8 mouse cellular contexts compared by ENCODE assay signal in genomic region chr6:124716864-124717490, GRCm38 (mm10). TPM values are rescaled to one million over a fixed set of nuclear protein-coding genes. Genes with fewer than 3 reads are reported as not detected.
A peak's percentile ranks its signal among the peaks of the same experiment; 100 is the strongest.
DNase-seq lines count a peak whose midpoint lies in the region; ATAC-seq lines count a peak whose summit lies in the region.

No protein-coding gene starts in this region.

- H3K36me3 ChIP-seq in hindbrain, embryonic 10.5 days: peaks cover 48% of the 10 kb centered on the region
- peaks cover 46% of the 10 kb centered on the region for H3K36me3 ChIP-seq in hindbrain, embryonic 13.5 days
- H3K36me3 ChIP-seq in embryonic facial prominence, embryonic 15.5 days: peaks cover 34% of the 10 kb centered on the region
- H3K36me3 ChIP-seq in limb, embryonic 10.5 days: peaks cover 48% of the 10 kb centered on the region

- H3K9me3 ChIP-seq in hindbrain, embryonic 10.5 days: no peaks in the 10 kb centered on the region
- no peaks in the 10 kb centered on the region for H3K9me3 ChIP-seq in hindbrain, embryonic 13.5 days
- no peaks in the 10 kb centered on the region for H3K9me3 ChIP-seq in embryonic facial prominence, embryonic 15.5 days (replicated peaks)
- no peaks in the 10 kb centered on the region for H3K9me3 ChIP-seq in limb, embryonic 10.5 days (replicated peaks)

- H3K4me1 ChIP-seq in hindbrain, embryonic 10.5 days (replicated peaks): peaks cover 40% of the 10 kb centered on the region
- peaks cover 16% of the 10 kb centered on the region for H3K4me1 ChIP-seq in hindbrain, embryonic 13.5 days (replicated peaks)
- peaks cover 25% of the 10 kb centered on the region for H3K4me1 ChIP-seq in embryonic facial prominence, embryonic 15.5 days
- peaks cover 37% of the 10 kb centered on the region for H3K4me1 ChIP-seq in limb, embryonic 10.5 days

- H3K9ac ChIP-seq in hindbrain, embryonic 13.5 days: no peak overlapping the region
- no peak overlapping the region for H3K9ac ChIP-seq in embryonic facial prominence, embryonic 15.5 days

- H3K27me3 ChIP-seq in hindbrain, embryonic 10.5 days (ENCODE audit: insufficient read depth, poor library complexity, severe bottlenecking): no peaks in the 10 kb centered on the region
- no peaks in the 10 kb centered on the region for H3K27me3 ChIP-seq in hindbrain, embryonic 13.5 days
- no peaks in the 10 kb centered on the region for H3K27me3 ChIP-seq in embryonic facial prominence, embryonic 15.5 days
- no peaks in the 10 kb centered on the region for H3K27me3 ChIP-seq in limb, embryonic 10.5 days (ENCODE audit: low read depth, poor library complexity, severe bottlenecking)

- peak; percentile 65 for DNase-seq in hindbrain, embryonic 10.5 days (ENCODE audit: low spot score)
- peak; percentile 71 for DNase-seq in R1 (ENCODE audit: low read depth, low spot score)
- peak; percentile 67 for DNase-seq in limb, embryonic 10.5 days (ENCODE audit: low spot score)
- peak; percentile 80 for DNase-seq in naive thymus-derived CD4-positive, alpha-beta T cell, adult 2 months (ENCODE audit: low read depth)
- DNase-seq in layer of hippocampus, postnatal 10 days (ENCODE audit: low spot score in 2 of 2): no peak
- DNase-seq in right cerebral cortex, postnatal 36 days (ENCODE audit: low spot score in 2 of 2): no peak

- no peak overlapping the region for H3K4me2 ChIP-seq in hindbrain, embryonic 13.5 days
- H3K4me2 ChIP-seq in embryonic facial prominence, embryonic 15.5 days (replicated peaks): peak overlapping the region; percentile 38; the same call in 1 of the 2 replicates

- H3K4me3 ChIP-seq in hindbrain, embryonic 10.5 days: no peak overlapping the region; the same call in 1 of the 2 replicates
- no peak overlapping the region for H3K4me3 ChIP-seq in hindbrain, embryonic 13.5 days
- H3K4me3 ChIP-seq in embryonic facial prominence, embryonic 15.5 days (replicated peaks): peak overlapping the region; percentile 42
- H3K4me3 ChIP-seq in limb, embryonic 10.5 days: no peak overlapping the region

- no peak overlapping the region; the same call in 1 of the 2 replicates for H3K27ac ChIP-seq in hindbrain, embryonic 10.5 days
- H3K27ac ChIP-seq in hindbrain, embryonic 13.5 days: no peak overlapping the region
- peak overlapping the region; percentile 78; the same call in 1 of the 2 replicates for H3K27ac ChIP-seq in embryonic facial prominence, embryonic 15.5 days (replicated peaks)
- no peak overlapping the region for H3K27ac ChIP-seq in limb, embryonic 10.5 days

- WGBS in hindbrain, embryonic 10.5 days: 69% methylated on average over 20 of the region's 20 CpGs
- WGBS in hindbrain, embryonic 13.5 days: 72% methylated on average over 20 of the region's 20 CpGs
- WGBS in embryonic facial prominence, embryonic 15.5 days: 57% methylated on average over 20 of the region's 20 CpGs
- WGBS in limb, embryonic 10.5 days: 76% methylated on average over 20 of the region's 20 CpGs

- ATAC-seq in hindbrain, embryonic 13.5 days (ENCODE audit: low FRiP score): no peak
- no peak for ATAC-seq in embryonic facial prominence, embryonic 15.5 days (ENCODE audit: insufficient number of reproducible peaks, low FRiP score, low TSS enrichment, low read depth)

RNA-seq across cellular contexts. Expression of gene Phb2, which starts 4.8 kb away (rescaled TPM):
- 410 and 445 TPM in 2 replicates for polyA plus RNA-seq in hindbrain, embryonic 10.5 days (2016; fragmentation: Nextera tagmentation; extraction: Ambion mirVana)
- 254 and 257 TPM in 2 replicates for polyA plus RNA-seq in hindbrain, embryonic 13.5 days (2015; fragmentation: Nextera tagmentation; extraction: Ambion mirVana)
- polyA plus RNA-seq in embryonic facial prominence, embryonic 15.5 days (2015; fragmentation: Nextera tagmentation; extraction: Ambion mirVana): 301 and 317 TPM in 2 replicates
- polyA plus RNA-seq in limb, embryonic 10.5 days (2016; fragmentation: Nextera tagmentation; extraction: Ambion mirVana): 501 and 622 TPM in 2 replicates
- 100 to 1,000 TPM; 159 to 164 TPM for total RNA-seq in layer of hippocampus, postnatal 10 days (2021)

RNA-seq across cellular contexts. Expression of gene Emg1, which starts 5.0 kb away (rescaled TPM):
- polyA plus RNA-seq in hindbrain, embryonic 10.5 days (2016; fragmentation: Nextera tagmentation; extraction: Ambion mirVana): 215 and 232 TPM in 2 replicates
- polyA plus RNA-seq in hindbrain, embryonic 13.5 days (2015; fragmentation: Nextera tagmentation; extraction: Ambion mirVana): 111 and 118 TPM in 2 replicates
- polyA plus RNA-seq in embryonic facial prominence, embryonic 15.5 days (2015; fragmentation: Nextera tagmentation; extraction: Ambion mirVana): 171 and 186 TPM in 2 replicates
- polyA plus RNA-seq in limb, embryonic 10.5 days (2016; fragmentation: Nextera tagmentation; extraction: Ambion mirVana): 254 and 298 TPM in 2 replicates
- total RNA-seq in layer of hippocampus, postnatal 10 days (2021): 10 to 100 TPM; 49.4 to 53.8 TPM

RNA-seq across cellular contexts. Expression of gene Ptpn6, which starts 21.5 kb away (rescaled TPM):
- polyA plus RNA-seq in hindbrain, embryonic 10.5 days (2016; fragmentation: Nextera tagmentation; extraction: Ambion mirVana): 7.9 and 8.2 TPM in 2 replicates
- polyA plus RNA-seq in hindbrain, embryonic 13.5 days (2015; fragmentation: Nextera tagmentation; extraction: Ambion mirVana): 5.0 and 5.9 TPM in 2 replicates
- 19.9 and 20.2 TPM in 2 replicates for polyA plus RNA-seq in embryonic facial prominence, embryonic 15.5 days (2015; fragmentation: Nextera tagmentation; extraction: Ambion mirVana)
- polyA plus RNA-seq in limb, embryonic 10.5 days (2016; fragmentation: Nextera tagmentation; extraction: Ambion mirVana): 6.2 and 7.6 TPM in 2 replicates
- total RNA-seq in layer of hippocampus, postnatal 10 days (2021): 1 to 10 TPM; 4.3 to 5.3 TPM

RNA-seq across cellular contexts. Expression of gene Grcc10, which starts 24.2 kb away (rescaled TPM):
- polyA plus RNA-seq in hindbrain, embryonic 10.5 days (2016; fragmentation: Nextera tagmentation; extraction: Ambion mirVana): 446 and 555 TPM in 2 replicates
- 670 and 677 TPM in 2 replicates for polyA plus RNA-seq in hindbrain, embryonic 13.5 days (2015; fragmentation: Nextera tagmentation; extraction: Ambion mirVana)
- polyA plus RNA-seq in embryonic facial prominence, embryonic 15.5 days (2015; fragmentation: Nextera tagmentation; extraction: Ambion mirVana): 416 TPM in 2 replicates
- polyA plus RNA-seq in limb, embryonic 10.5 days (2016; fragmentation: Nextera tagmentation; extraction: Ambion mirVana): 384 and 460 TPM in 2 replicates
- total RNA-seq in layer of hippocampus, postnatal 10 days (2021): 100 to 1,000 TPM; 329 to 345 TPM

RNA-seq across cellular contexts. Expression of gene Gm45234, which starts 38.8 kb away (rescaled TPM):
- not detected in 2 replicates for polyA plus RNA-seq in hindbrain, embryonic 10.5 days (2016; fragmentation: Nextera tagmentation; extraction: Ambion mirVana)
- polyA plus RNA-seq in hindbrain, embryonic 13.5 days (2015; fragmentation: Nextera tagmentation; extraction: Ambion mirVana): not detected in 2 replicates
- not detected in 2 replicates for polyA plus RNA-seq in embryonic facial prominence, embryonic 15.5 days (2015; fragmentation: Nextera tagmentation; extraction: Ambion mirVana)
- polyA plus RNA-seq in limb, embryonic 10.5 days (2016; fragmentation: Nextera tagmentation; extraction: Ambion mirVana): not detected in 2 replicates
- not detected for total RNA-seq in layer of hippocampus, postnatal 10 days (2021)

Comparison
In these comparisons a context has a peak if more than half of its experiments do, and no peak if none do; other contexts are left out.
1. DNase-seq: peak in hindbrain, embryonic 10.5 days (single experiment), R1 (single experiment), limb, embryonic 10.5 days (single experiment) and naive thymus-derived CD4-positive, alpha-beta T cell, adult 2 months (single experiment); none in layer of hippocampus, postnatal 10 days (0 of 2) and right cerebral cortex, postnatal 36 days (0 of 2).